Mouse (Mus musculus) limb, embryonic 15.5 days (tissue): ENCODE measurements at regions not wholly inside any gene's neighbourhood (a gene's known extent, or its start where the extent isn't known, plus 50 kb on each side); places are given as distances from the start of the nearest gene placed in this dataset.

ENCODE experiments used
- ATAC-seq: fragments of 200-750 bp; cut with Nextera tagmentation; 2 replicates; pipeline ENCODE4 v1.8.0; 2017; ENCODE audit warnings: low read depth, moderate TSS enrichment; ENCODE audit not compliant: insufficient number of reproducible peaks, low FRiP score, low TSS enrichment
- H3K27ac ChIP-seq: fragments of 300-500 bp; sonication (generic); 2 replicates; pipeline ENCODE4 v1.5.1; 2015; ENCODE audit warnings: moderate library complexity, mild to moderate bottlenecking, inconsistent platforms
- H3K27me3 ChIP-seq: fragments of 300-500 bp; sonication (generic); 2 replicates; pipeline ENCODE4 v1.6.1; 2015; ENCODE audit warnings: inconsistent platforms
- H3K36me3 ChIP-seq: fragments of 300-500 bp; sonication (generic); 2 replicates; pipeline ENCODE4 v1.6.1; 2015; ENCODE audit warnings: inconsistent platforms
- H3K4me1 ChIP-seq: fragments of 300-500 bp; sonication (generic); 2 replicates; pipeline ENCODE4 v1.6.1; 2015; ENCODE audit warnings: inconsistent platforms
- H3K4me2 ChIP-seq: fragments of 300-500 bp; sonication (generic); 2 replicates; pipeline ENCODE4 v1.6.1; 2015; ENCODE audit warnings: mild to moderate bottlenecking, inconsistent platforms
- H3K4me3 ChIP-seq: fragments of 300-500 bp; sonication (generic); 2 replicates; pipeline ENCODE4 v1.5.1; 2015; ENCODE audit warnings: mild to moderate bottlenecking, inconsistent platforms
- H3K9ac ChIP-seq: fragments of 300-500 bp; sonication (generic); 2 replicates; pipeline ENCODE4 v1.6.1; 2015; ENCODE audit warnings: inconsistent platforms
- H3K9me3 ChIP-seq: fragments of 300-500 bp; sonication (generic); 2 replicates; pipeline ENCODE4 v1.6.1; 2016; ENCODE audit warnings: inconsistent platforms
- WGBS: fragments of 180-500 bp; shearing (Covaris S2); methylation state at CpG from one replicate; pipeline ENCODE4 v1.1.7; 2015; 5-methylcytosine and 5-hydroxymethylcytosine counted together

DNA sequence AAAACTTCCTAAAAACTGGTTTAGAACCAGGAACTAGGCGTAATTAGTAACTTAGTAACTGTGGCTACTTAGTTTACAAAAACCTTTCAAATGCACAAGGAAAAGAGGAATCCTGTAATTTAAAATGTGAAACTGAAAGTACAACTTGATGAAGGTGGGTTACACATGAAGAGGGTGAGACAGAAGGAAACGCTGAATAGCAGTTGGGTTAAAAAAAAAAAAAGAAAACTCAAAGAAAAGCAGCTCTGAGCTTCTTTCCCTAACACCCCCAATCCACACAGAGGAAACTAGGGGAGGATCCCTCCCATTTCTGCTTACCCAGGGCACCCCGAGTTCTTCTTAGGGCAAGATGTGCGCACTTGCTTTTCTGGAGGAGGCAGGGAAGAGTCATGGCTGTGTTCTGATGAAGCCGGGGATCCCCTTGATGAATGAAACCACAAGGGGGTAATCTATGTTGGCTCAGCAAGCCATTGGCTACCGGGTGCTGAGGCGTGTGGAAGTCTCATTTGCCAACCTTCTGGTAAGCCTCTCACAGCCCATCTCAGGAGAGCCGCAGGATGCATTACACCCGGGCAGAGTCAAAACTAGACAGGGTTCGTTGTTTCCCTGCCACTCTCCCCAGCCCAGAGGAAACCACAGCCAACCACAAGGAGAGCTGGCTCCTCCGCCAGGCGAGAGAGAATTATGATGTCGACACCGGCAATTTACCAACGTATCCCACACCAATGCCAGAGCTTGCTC lies 167.4 kb upstream of the Klf14 start:
- Histone ChIP-seq H3K9me3 (no peaks in the 10 kb centered on the region), H3K27me3 (no peaks in the 10 kb centered on the region), H3K4me1 (0 out of 2 replicates have a peak, but pooled peaks cover 3% of the 10 kb centered on the region), H3K4me2 (0 out of 2 replicates have a peak overlapping the region, but pooled peaks have one; percentile 23), H3K36me3 (no peaks in the 10 kb centered on the region), H3K27ac (peak overlapping the region; percentile 50), H3K9ac (no peak overlapping the region), H3K4me3 (peak overlapping the region; percentile 15)
- WGBS: 66% methylated on average over 15 of the region's 15 CpGs
- ATAC-seq: no peak

DNA sequence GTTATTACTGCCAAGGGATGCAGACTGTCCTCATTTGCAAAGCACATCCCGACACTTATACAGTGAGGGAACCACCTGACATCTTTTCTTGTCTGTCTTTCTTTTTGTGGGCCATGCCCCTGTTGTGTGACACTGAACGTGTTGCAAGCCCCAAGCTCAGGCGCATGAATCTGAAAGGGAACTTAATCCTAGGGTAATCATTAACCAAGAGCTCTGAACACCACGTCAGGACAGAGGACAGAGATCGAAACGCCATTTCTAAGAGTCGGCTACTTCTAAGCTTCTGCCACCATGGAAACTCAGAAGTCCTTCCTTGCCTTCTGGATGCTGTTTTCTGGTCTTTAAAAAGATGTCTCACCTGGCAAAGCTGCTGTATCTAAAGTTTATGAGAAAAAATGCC lies 170.3 kb upstream of the Klf14 start:
- Histone ChIP-seq H3K9ac (no peak overlapping the region), H3K4me2 (no peak overlapping the region), H3K9me3 (no peaks in the 10 kb centered on the region), H3K4me3 (no peak overlapping the region), H3K36me3 (no peaks in the 10 kb centered on the region), H3K27ac (no peak overlapping the region), H3K27me3 (no peaks in the 10 kb centered on the region), H3K4me1 (0 out of 2 replicates have a peak, but pooled peaks cover 2% of the 10 kb centered on the region)
- WGBS: 81% methylated on average over 7 of the region's 7 CpGs
- ATAC-seq: no peak

DNA sequence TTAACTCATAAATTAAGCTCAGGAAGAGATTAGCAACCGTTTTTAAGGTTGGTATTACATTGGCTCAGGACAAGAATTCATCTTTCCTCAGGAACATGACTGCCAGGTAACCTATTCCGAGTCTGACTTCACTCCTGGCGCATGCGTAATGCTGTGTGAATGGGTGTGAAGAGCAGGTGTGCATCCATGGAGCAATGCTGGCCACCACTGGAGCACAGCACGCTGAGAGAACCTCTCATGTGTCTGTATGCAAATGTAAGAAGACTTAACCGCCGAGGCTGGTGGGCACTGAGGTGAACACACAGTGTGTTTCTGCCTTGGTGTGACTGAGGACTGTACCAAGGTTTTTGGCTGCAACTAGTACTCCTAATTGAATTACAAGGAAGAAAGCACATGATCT lies 171.1 kb upstream of the Klf14 start:
- H3K27me3 ChIP-seq: no peaks in the 10 kb centered on the region
- no peaks in the 10 kb centered on the region for H3K9me3 ChIP-seq
- H3K36me3 ChIP-seq: no peaks in the 10 kb centered on the region
- H3K27ac ChIP-seq: no peak overlapping the region
- 0 out of 2 replicates have a peak, but pooled peaks cover 4% of the 10 kb centered on the region for H3K4me1 ChIP-seq
- H3K4me3 ChIP-seq: no peak overlapping the region
- no peak overlapping the region for H3K4me2 ChIP-seq
- no peak for ATAC-seq
- WGBS: 81% methylated on average over 7 of the region's 7 CpGs
- no peak overlapping the region for H3K9ac ChIP-seq

DNA sequence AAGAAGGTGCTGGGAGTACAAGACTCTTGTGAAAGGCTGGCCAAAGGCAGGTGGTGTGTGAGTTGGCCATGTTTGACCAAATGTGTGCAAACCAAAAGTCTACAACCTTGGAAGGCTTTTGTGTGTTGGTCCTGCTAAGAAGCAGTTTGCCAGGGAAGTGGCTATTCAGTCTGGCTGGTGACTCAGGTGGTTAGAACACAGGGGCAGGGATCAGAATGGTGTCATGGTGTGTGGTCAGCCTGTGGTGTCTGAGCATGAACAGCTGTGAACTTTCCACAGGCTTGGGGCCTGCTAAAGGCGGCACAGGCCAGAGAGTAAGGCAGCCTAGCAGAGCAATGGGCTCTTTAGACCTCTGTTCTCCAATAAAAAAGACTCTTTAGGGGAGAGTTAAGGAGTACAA lies 171.6 kb upstream of the Klf14 start:
- Histone ChIP-seq H3K9me3 (no peaks in the 10 kb centered on the region), H3K27ac (no peak overlapping the region), H3K9ac (no peak overlapping the region), H3K36me3 (no peaks in the 10 kb centered on the region), H3K4me3 (no peak overlapping the region), H3K4me1 (0 out of 2 replicates have a peak, but pooled peaks cover 4% of the 10 kb centered on the region), H3K27me3 (no peaks in the 10 kb centered on the region), H3K4me2 (no peak overlapping the region)
- no peak for ATAC-seq
- 83% methylated on average over 1 of the region's 1 CpGs for WGBS

DNA sequence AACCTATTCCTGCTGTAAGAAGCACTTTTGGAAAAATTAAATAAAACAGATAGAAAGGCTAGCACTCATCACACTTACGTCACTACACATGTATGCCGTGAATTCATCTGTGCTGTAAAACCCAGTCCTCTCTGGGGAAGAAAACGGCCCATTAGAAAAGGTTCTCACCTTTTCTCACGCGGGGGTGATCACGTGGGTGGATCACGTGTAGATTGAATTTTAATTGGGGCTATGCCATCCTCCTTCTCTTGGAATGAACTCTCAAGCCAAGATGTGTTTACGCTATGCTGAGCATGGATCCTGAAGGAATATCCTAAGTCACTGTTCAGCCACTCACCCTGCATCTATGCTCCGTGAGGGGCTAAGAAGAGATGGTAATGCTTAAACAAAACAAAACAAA lies 172.8 kb upstream of the Klf14 start:
- no peak overlapping the region for H3K9ac ChIP-seq
- ATAC-seq: no peak
- 63% methylated on average over 9 of the region's 9 CpGs for WGBS

DNA sequence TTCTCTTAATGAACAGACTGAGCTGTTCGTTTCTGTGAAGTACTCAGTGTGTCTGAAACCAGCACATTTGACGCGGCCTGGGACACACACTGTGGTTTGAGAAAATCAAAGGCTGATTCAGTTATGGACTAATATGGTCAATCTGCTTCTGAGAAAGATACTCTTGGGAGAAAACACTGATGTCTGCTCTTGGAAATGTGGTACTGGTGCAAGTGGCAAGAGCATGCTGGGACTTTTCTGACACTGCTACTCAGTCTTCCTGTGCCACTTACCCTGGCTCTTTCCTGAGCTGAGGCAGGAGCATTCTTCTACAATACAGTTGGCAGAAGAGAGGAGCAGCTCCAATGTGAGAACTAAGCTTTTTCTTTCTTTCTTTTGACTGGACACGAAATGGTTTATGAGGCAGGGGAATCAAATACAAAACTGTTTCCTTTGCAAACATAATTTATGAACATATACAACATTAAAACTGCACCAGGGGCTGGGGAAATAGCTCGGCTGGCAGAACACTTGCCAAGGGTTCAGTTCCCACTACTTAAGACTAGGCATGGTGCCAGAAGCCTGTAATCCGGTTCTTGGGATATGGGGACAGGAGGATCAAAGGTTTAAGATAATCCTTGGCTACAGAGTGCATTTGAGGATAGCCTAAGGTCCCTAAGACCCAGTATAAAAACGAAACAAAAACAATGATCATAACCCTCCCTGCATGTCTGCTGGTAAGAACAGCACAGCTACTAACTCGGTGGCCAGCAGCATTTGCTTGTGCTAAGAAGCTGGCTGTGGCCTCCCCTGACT lies 173.7 kb upstream of the Klf14 start:
- Histone ChIP-seq H3K9ac (no peak overlapping the region), H3K27me3 (no peaks in the 10 kb centered on the region), H3K4me2 (no peak overlapping the region), H3K4me1 (0 out of 2 replicates have a peak, but pooled peaks cover 4% of the 10 kb centered on the region), H3K9me3 (no peaks in the 10 kb centered on the region), H3K4me3 (no peak overlapping the region), H3K36me3 (no peaks in the 10 kb centered on the region), H3K27ac (no peak overlapping the region)
- no peak for ATAC-seq
- 59% methylated on average over 8 of the region's 8 CpGs for WGBS

More for the DNA sequence above, 172.8 kb upstream of the Klf14 start:
- Histone ChIP-seq H3K27me3 (no peaks in the 10 kb centered on the region), H3K36me3 (no peaks in the 10 kb centered on the region), H3K27ac (no peak overlapping the region), H3K4me1 (0 out of 2 replicates have a peak, but pooled peaks cover 4% of the 10 kb centered on the region), H3K4me3 (no peak overlapping the region), H3K9me3 (no peaks in the 10 kb centered on the region), H3K4me2 (no peak overlapping the region)

DNA sequence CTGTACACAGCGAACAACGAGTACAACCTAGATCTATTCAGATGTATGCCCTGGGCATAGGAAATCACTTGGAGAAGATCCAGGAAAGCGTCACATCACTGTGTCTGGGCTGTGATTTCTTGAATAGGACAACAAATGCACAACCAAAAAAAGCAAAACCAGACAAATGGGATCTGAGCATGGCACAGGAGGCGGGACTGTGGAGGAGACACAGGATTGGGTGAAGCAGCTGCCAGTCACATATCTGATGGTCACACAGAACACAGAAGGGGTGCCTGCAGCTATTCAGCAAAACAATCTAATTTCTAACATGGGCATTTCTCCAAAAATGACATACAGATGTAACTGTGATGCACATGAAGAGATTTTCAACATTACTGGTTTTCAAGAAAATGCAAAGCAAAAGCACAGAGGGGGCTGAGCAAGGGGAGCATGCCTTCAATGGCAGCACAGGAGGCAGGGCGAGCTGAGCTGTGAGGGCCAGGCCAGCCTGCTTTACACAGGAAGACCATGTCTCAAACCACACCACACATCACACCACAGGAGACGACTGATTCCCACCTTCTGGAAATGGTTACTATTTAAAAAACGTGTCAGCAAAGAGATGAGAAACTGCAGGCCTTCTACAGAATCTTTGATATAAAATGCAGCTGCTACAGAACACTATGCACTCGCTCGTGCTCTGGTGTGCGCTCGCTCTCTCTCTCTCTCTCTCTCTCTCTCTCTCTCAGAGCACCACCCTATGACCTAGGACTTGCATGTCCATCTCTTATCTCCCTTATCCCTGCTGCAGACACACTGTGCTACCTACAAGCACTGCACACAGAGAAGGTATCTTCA lies 175.2 kb upstream of the Klf14 start:
- Histone ChIP-seq H3K4me2 (no peak overlapping the region), H3K9me3 (no peaks in the 10 kb centered on the region), H3K4me3 (no peak overlapping the region), H3K27me3 (no peaks in the 10 kb centered on the region), H3K27ac (no peak overlapping the region), H3K4me1 (0 out of 2 replicates have a peak, but pooled peaks cover 4% of the 10 kb centered on the region), H3K9ac (no peak overlapping the region), H3K36me3 (no peaks in the 10 kb centered on the region)
- ATAC-seq: no peak
- WGBS: 65% methylated on average over 11 of the region's 11 CpGs

DNA sequence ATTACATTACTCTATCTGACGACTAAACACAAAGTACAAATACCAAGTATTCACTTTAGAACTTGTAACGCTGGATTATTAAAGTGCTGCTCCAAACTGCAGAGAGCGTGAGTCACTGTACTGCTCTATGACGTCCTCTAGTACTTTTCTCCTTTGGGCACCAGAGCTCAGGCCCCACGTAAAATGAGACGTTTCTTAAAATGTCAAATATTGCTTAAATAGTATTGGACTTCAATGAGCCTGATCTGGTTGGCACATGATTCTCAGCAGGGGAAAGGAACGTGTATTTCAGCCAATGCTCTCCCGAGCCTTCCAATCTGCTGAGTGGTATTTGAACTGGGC lies 175.8 kb upstream of the Klf14 start:
- Histone ChIP-seq H3K4me2 (no peak overlapping the region), H3K4me3 (no peak overlapping the region), H3K9ac (no peak overlapping the region), H3K27ac (no peak overlapping the region), H3K4me1 (0 out of 2 replicates have a peak, but pooled peaks cover 4% of the 10 kb centered on the region), H3K27me3 (no peaks in the 10 kb centered on the region), H3K36me3 (no peaks in the 10 kb centered on the region), H3K9me3 (no peaks in the 10 kb centered on the region)
- no peak for ATAC-seq
- WGBS: 58% methylated on average over 8 of the region's 8 CpGs

DNA sequence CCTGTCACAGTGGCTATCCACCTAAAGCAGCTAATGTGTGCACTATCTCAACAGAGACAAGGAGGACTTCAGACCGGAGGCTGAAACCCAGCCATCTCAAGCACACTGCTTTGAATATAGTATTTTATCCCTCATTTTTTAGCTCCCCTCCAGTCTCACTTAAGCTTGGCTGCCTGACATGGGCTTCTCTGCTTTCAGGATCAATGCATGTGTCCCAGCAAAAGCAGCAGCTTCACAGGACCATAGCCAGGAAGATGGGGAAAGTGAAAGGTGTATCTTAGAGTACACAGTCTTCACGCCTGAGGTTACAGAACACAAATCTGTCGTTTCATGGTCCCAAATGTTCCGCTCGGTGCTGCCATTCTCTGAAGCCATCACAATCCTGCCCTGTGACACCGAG lies 176.7 kb upstream of the Klf14 start:
- 88% methylated on average over 6 of the region's 6 CpGs for WGBS
- Histone ChIP-seq H3K4me3 (no peak overlapping the region), H3K4me1 (0 out of 2 replicates have a peak, but pooled peaks cover 4% of the 10 kb centered on the region), H3K4me2 (no peak overlapping the region), H3K27ac (no peak overlapping the region), H3K27me3 (no peaks in the 10 kb centered on the region), H3K9ac (no peak overlapping the region), H3K36me3 (no peaks in the 10 kb centered on the region), H3K9me3 (no peaks in the 10 kb centered on the region)
- ATAC-seq: no peak

DNA sequence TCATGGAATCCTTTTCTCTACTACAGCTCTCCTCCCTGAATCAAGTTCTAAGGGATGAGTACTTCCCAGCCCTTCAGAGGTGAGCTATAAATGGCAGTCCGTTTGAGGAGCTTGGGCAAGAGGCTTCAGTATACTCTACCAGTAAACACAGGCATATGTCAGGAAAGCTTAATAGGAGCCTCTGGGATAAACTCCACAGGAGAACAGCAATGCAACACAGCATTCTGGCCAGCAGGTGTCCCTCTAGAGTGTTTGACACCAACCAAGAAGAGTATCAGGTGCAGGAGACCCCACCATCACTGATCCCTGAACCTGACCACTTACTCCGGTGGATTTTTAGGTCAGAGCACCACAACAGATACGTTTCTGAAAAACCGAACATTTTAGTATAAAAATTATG lies 178.0 kb upstream of the Klf14 start:
- Histone ChIP-seq H3K27ac (no peak overlapping the region), H3K9me3 (no peaks in the 10 kb centered on the region), H3K4me1 (0 out of 2 replicates have a peak, but pooled peaks cover 4% of the 10 kb centered on the region), H3K4me3 (no peak overlapping the region), H3K36me3 (no peaks in the 10 kb centered on the region), H3K9ac (no peak overlapping the region), H3K27me3 (no peaks in the 10 kb centered on the region), H3K4me2 (no peak overlapping the region)
- no peak for ATAC-seq
- WGBS: 62% methylated on average over 4 of the region's 4 CpGs

DNA sequence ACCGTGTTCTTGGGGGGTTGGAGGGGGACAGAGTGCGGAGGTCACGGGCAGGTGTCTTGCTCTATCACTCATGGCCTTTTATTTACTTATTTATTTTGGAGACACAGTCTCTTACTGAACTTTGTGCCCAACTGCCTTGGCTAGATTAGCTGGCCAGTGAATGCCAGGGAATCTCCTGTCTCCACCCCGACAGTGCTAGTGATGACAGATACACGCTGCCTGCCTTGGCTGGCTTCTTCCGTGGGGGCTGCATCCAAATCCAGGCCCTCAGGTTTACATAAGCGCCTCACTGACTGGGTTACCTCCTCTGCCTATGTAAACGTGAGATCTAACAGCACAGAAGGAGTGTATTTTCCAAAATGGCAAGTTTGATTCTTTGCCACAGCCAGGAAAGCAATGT lies 178.5 kb upstream of the Klf14 start:
- Histone ChIP-seq H3K36me3 (no peaks in the 10 kb centered on the region), H3K27ac (no peak overlapping the region), H3K4me2 (no peak overlapping the region), H3K27me3 (no peaks in the 10 kb centered on the region), H3K4me1 (0 out of 2 replicates have a peak, but pooled peaks cover 4% of the 10 kb centered on the region), H3K9ac (no peak overlapping the region), H3K9me3 (no peaks in the 10 kb centered on the region), H3K4me3 (no peak overlapping the region)
- WGBS: 88% methylated on average over 8 of the region's 8 CpGs
- no peak for ATAC-seq
